13 mouse cellular contexts compared by ENCODE assay signal in genomic region chr6:56292176-56292575, GRCm38 (mm10).
"Had no signal": no experiment of that assay in that cellular context is flagged by ENCODE, and none has a peak within 500 bp of the region (broad histone marks: within the 10 kb centered on the region; RNA-seq: fewer than 3 reads in every experiment).

No protein-coding gene starts in this region.

- DNase-seq: lung, adult 18-20 months; lung, embryonic 14.5 days; lung, postnatal 10 days; lung, postnatal 4 days; right cerebral cortex, postnatal 14 days; spleen, adult 18-20 months; thymus, adult 18-20 months; thymus, postnatal 14 days; thymus, postnatal 36 days had no signal

- H3K4me1 ChIP-seq: midbrain, embryonic 13.5 days; midbrain, embryonic 15.5 days; neural tube, embryonic 12.5 days had no signal

- H3K27ac ChIP-seq: midbrain, embryonic 13.5 days; midbrain, embryonic 15.5 days; neural tube, embryonic 12.5 days had no signal

- H3K9ac ChIP-seq: lung, embryonic 14.5 days; midbrain, embryonic 13.5 days; midbrain, embryonic 15.5 days; neural tube, embryonic 12.5 days had no signal

- H3K36me3 ChIP-seq: midbrain, embryonic 13.5 days; midbrain, embryonic 15.5 days; neural tube, embryonic 12.5 days had no signal

- ATAC-seq: midbrain, embryonic 13.5 days; midbrain, embryonic 15.5 days had no signal

- H3K27me3 ChIP-seq: midbrain, embryonic 13.5 days; midbrain, embryonic 15.5 days; neural tube, embryonic 12.5 days had no signal

- H3K4me2 ChIP-seq: lung, embryonic 14.5 days; midbrain, embryonic 11.5 days; midbrain, embryonic 13.5 days; midbrain, embryonic 15.5 days; neural tube, embryonic 12.5 days had no signal

- H3K9me3 ChIP-seq: midbrain, embryonic 13.5 days; midbrain, embryonic 15.5 days; neural tube, embryonic 12.5 days had no signal

- H3K4me3 ChIP-seq: midbrain, embryonic 13.5 days; midbrain, embryonic 15.5 days; neural tube, embryonic 12.5 days had no signal
